Mouse (Mus musculus): ENCODE data around the gene Zfp541. TPM values are rescaled to one million over a fixed set of nuclear protein-coding genes. Genes with fewer than 3 reads are reported as not detected.

The Zfp541 gene
- total and polyA plus RNA-seq, 2 experiments from 2014 or later, result 0.10 to 0.17 TPM

DNA sequence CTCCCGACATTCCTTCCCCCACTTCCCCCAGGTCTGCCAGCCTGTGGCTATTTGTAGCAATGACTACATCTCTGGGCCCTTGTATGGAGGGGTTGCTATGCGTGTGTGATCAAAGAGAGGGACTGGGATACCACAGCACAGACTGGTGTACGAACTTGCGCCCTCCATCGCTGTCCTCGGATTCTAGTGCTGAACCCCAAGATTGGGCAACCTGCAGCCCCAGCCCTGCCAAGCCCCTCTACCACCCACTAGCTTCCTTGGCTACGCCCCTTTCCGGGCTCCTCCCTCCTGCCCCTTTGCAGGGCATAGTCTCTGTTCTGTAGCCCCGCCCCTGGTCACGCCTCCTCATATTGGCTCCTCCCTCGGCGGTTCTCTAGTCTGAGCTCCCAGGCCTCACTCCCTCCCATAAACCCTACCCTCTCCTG lies 67.8 kb downstream of the Zfp541 start, which contains the start of gene Slc8a2:
Slc8a2 (plus strand) TSS at position 406 of the 425 bp plus-strand sequence.
- Histone ChIP-seq H3K9me3 (ENCODE audit: low read length) (no peaks in the 10 kb centered on the region), H3K9ac (peak within 1 kb of the TSS; percentile 70), H3K4me3 (ENCODE audit: low read depth, low read length) (peak within 1 kb of the TSS; percentile 61), H3K27ac (ENCODE audit: low read depth, low read length) (peak within 1 kb of the TSS; percentile 62), H3K36me3 (ENCODE audit: insufficient read depth) (peaks cover 16% of the 10 kb centered on the region; the same call in 1 of the 2 replicates), H3K4me2 (ENCODE audit: low read depth) (peak within 1 kb of the TSS; percentile 76), H3K27me3 (ENCODE audit: insufficient read depth, low read length) (no peaks in the 10 kb centered on the region), H3K4me1 (ENCODE audit: insufficient read depth) (peaks cover 20% of the 10 kb centered on the region)
- ATAC-seq (peak; percentile 88), DNase-seq (peak; percentile 92)
- WGBS, result 3% methylated on average over 12 of the region's 12 CpGs
- peak; percentile 10; the same call in 1 of the 2 replicates for TF ChIP-seq CTCF (IDR thresholded peaks at IDR 0.05; ENCODE audit: low read depth)

DNA sequence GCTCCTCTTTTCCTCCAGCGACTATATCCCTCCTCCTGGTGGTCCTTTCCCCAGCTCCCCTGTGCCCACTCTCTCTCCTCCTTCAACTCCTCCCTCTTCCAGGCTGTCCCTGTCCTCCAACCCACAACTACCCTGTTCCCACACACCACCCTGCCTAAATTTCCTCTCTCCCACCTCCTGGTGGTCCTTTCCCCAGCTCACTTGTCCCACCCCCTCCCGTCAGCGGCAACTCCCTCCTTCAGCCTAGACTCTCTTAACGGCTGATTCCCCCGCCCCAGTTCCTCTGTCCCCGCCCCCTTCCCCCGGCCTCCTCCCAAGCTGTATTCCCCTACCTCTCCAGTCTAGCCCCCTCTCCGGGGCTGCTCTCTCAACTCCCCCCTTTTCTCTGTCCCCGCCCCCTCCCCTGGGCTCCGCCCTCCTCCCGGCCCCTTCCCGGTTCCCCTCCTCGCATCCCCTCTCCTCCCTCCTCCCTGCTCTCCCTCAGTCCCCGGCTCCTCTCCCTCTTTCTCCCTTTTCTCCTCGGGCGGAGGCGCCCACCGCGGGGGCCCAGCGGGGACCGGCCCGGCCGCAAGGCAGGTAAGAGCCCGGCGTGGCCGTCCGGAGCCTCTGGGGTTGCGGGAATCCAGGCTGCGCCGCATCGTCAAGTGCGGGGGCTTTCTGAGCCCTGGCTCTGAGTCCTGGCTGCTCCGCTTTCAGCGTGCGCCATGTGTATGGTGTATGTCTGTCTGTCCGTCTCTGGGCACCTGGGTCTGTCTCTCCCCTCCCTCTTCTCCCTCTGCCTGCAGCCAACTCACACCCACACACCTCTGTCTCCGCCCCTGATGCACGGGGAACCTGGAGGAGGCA lies 68.5 kb downstream of the Zfp541 start:
- WGBS, result 4% methylated on average over 31 of the region's 38 CpGs
- Histone ChIP-seq H3K27me3 (ENCODE audit: insufficient read depth, low read length) (no peaks in the 10 kb centered on the region), H3K9ac (peak overlapping the region; percentile 70), H3K36me3 (ENCODE audit: insufficient read depth) (peaks cover 16% of the 10 kb centered on the region; the same call in 1 of the 2 replicates), H3K9me3 (ENCODE audit: low read length) (no peaks in the 10 kb centered on the region), H3K27ac (ENCODE audit: low read depth, low read length) (peak overlapping the region; percentile 62), H3K4me2 (ENCODE audit: low read depth) (peak overlapping the region; percentile 76), H3K4me3 (ENCODE audit: low read depth, low read length) (peak overlapping the region; percentile 61), H3K4me1 (ENCODE audit: insufficient read depth) (peaks cover 20% of the 10 kb centered on the region)
- peak; percentile 41; the same call in 1 of the 2 replicates for TF ChIP-seq CTCF (IDR thresholded peaks at IDR 0.05; ENCODE audit: low read depth)
- DNase-seq (peak; percentile 89), ATAC-seq (peak; percentile 80)

DNA sequence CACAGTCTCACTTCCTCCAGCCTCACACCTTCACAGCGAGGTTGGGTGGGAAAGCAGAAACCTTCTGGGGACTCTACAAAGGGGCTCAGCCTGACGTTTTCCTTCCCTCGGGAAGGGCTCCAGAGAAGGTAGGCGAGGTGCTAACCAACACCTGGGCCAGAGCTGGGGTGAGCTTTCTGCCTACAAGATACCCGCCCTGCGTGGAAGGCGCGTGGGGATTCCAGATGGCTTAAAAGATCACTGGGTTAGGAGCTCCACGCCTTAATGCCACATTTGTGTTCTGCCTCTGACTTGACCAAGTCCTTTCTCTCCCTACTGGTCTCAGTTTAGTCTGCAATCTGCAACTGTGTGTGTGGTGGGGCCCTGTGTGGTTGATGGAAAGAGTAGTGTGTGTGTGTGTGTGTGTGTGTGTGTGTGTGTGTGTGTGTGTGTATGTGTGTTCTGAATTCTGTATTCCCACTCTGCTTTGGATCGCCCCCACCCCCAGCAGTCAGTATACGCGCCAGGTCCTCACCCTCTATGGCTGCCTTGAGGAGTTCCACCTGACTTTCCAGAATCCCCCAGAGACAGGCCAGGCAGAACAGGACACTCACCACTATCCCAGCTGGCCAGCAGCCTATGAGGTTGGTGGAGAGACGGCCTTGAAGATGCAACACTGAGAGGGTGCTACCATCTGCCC lies 69.5 kb downstream of the Zfp541 start:
- H3K4me1 ChIP-seq (ENCODE audit: insufficient read depth), result peaks cover 20% of the 10 kb centered on the region
- DNase-seq (peak; percentile 38), ATAC-seq (no peak)
- no peak for TF ChIP-seq CTCF (IDR thresholded peaks at IDR 0.05; ENCODE audit: low read depth)
- H3K9me3 ChIP-seq (ENCODE audit: low read length), result no peaks in the 10 kb centered on the region
- H3K36me3 ChIP-seq (ENCODE audit: insufficient read depth), result 0 out of 2 replicates have a peak, but pooled peaks cover 8% of the 10 kb centered on the region
- H3K4me3 ChIP-seq (ENCODE audit: low read depth, low read length), result peak overlapping the region; percentile 61
- H3K9ac ChIP-seq, result peak overlapping the region; percentile 70; the same call in 1 of the 2 replicates
- no peaks in the 10 kb centered on the region for H3K27me3 ChIP-seq (ENCODE audit: insufficient read depth, low read length)
- H3K4me2 ChIP-seq (ENCODE audit: low read depth), result peak overlapping the region; percentile 76
- 30% methylated on average over 13 of the region's 13 CpGs for whole genome bisulfite sequencing
- no peak overlapping the region for H3K27ac ChIP-seq (ENCODE audit: low read depth, low read length)

DNA sequence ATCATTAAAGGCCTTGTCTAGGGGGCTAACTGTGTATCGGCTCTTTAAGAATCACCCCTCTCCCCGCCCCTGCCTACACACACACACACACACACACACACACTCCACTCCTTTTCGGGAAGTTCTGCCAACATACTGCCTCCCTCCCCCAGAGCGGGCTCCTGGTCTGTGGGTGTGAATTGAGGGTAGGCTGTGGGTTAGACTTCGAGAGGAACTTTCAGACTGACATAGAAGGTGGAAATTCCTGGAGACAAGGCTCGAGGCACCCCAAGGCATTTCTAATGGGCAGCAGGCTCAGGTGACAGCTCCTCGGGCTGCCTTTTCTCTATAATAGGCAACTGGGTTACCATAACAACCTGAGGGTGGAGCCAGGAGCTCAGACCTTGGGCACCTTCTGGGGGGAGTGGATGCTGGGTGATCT lies 70.6 kb downstream of the Zfp541 start:
- no peak overlapping the region for H3K4me3 ChIP-seq (ENCODE audit: low read depth, low read length)
- H3K9ac ChIP-seq, result no peak overlapping the region
- 4% methylated on average over 7 of the region's 7 CpGs for WGBS
- H3K36me3 ChIP-seq (ENCODE audit: insufficient read depth), result 0 out of 2 replicates have a peak, but pooled peaks cover 3% of the 10 kb centered on the region
- H3K27ac ChIP-seq (ENCODE audit: low read depth, low read length), result no peak overlapping the region
- TF ChIP-seq CTCF (IDR thresholded peaks at IDR 0.05; ENCODE audit: low read depth), result no peak
- H3K4me1 ChIP-seq (ENCODE audit: insufficient read depth), result peaks cover 20% of the 10 kb centered on the region
- no peaks in the 10 kb centered on the region for H3K27me3 ChIP-seq (ENCODE audit: insufficient read depth, low read length)
- H3K9me3 ChIP-seq (ENCODE audit: low read length), result no peaks in the 10 kb centered on the region
- peak; percentile 20 for DNase-seq
- peak overlapping the region; percentile 76; the same call in 1 of the 2 replicates for H3K4me2 ChIP-seq (ENCODE audit: low read depth)
- ATAC-seq, result no peak

DNA sequence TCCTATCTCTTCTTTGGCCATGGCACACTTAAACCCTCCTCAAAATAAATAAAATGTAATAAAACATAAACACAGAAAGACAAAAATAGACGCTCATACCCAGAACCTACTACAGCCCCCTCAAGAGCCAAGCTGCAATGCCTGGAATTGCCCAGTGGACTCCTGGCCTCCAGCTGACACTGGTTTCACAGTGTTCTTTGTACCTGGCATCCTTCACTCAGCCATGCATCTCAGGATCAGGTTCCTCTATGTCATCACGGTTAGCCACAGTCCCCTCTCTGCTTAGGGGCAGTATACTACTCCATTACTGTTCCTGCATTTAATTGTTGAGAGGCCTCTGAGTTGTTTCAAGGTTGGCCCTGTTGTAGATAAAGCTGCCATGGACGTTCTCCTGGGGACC lies 71.3 kb downstream of the Zfp541 start:
- peaks cover 20% of the 10 kb centered on the region for H3K4me1 ChIP-seq (ENCODE audit: insufficient read depth)
- no peak overlapping the region for H3K27ac ChIP-seq (ENCODE audit: low read depth, low read length)
- no peaks in the 10 kb centered on the region for H3K9me3 ChIP-seq (ENCODE audit: low read length)
- TF ChIP-seq CTCF (IDR thresholded peaks at IDR 0.05; ENCODE audit: low read depth), result no peak
- H3K36me3 ChIP-seq (ENCODE audit: insufficient read depth), result 0 out of 2 replicates have a peak, but pooled peaks cover 2% of the 10 kb centered on the region
- no peak overlapping the region for H3K4me2 ChIP-seq (ENCODE audit: low read depth)
- no peak for ATAC-seq
- no peak overlapping the region for H3K9ac ChIP-seq
- no peak overlapping the region for H3K4me3 ChIP-seq (ENCODE audit: low read depth, low read length)
- no peaks in the 10 kb centered on the region for H3K27me3 ChIP-seq (ENCODE audit: insufficient read depth, low read length)
- WGBS, result 76% methylated on average over 3 of the region's 3 CpGs
- DNase-seq, result no peak

DNA sequence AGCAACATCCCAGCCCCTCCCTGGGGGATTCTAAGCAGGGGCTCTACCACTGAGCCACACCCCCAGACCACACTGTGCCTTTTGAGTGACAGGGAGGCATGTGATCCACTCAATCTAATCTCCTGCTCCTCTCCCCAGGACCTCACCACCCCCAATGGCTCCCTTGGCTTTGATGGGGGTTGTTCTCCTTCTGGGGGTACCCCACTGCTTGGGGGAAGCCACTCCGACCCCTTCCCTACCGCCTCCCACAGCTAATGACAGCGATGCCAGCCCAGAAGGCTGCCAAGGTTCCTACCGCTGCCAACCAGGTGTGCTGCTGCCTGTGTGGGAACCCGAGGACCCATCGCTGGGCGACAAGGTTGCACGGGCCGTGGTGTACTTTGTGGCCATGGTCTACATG lies 72.1 kb downstream of the Zfp541 start:
- Histone ChIP-seq H3K9me3 (ENCODE audit: low read length) (no peaks in the 10 kb centered on the region), H3K4me1 (ENCODE audit: insufficient read depth) (peaks cover 19% of the 10 kb centered on the region), H3K27me3 (ENCODE audit: insufficient read depth, low read length) (no peaks in the 10 kb centered on the region), H3K4me2 (ENCODE audit: low read depth) (no peak overlapping the region), H3K9ac (no peak overlapping the region), H3K27ac (ENCODE audit: low read depth, low read length) (no peak overlapping the region), H3K36me3 (ENCODE audit: insufficient read depth) (0 out of 2 replicates have a peak, but pooled peaks cover 2% of the 10 kb centered on the region), H3K4me3 (ENCODE audit: low read depth, low read length) (no peak overlapping the region)
- WGBS, result 90% methylated on average over 9 of the region's 9 CpGs
- DNase-seq (no peak), ATAC-seq (no peak)
- TF ChIP-seq CTCF (IDR thresholded peaks at IDR 0.05; ENCODE audit: low read depth), result no peak
